Mouse (Mus musculus) CH12.LX (cell line): ENCODE measurements around the gene Cidec. TPM values are rescaled to one million over a fixed set of nuclear protein-coding genes. Genes with fewer than 3 reads are reported as not detected.

Experiments
- DNase-seq: peaks from one replicate; pipeline ENCODE4 v3.0.0-alpha.2; 2013; ENCODE audit errors: extremely low read depth
- H3K27ac ChIP-seq: 2 replicates; pipeline ENCODE4 v1.5.1; 2012; ENCODE audit warnings: low read depth, mild to moderate bottlenecking, control low read depth, moderate library complexity; ENCODE audit not compliant: insufficient read depth
- H3K27me3 ChIP-seq: replicated peaks from 2 replicates; pipeline ENCODE3; 2012; ENCODE audit warnings: inconsistent platforms
- H3K36me3 ChIP-seq, 2 experiments: replicated peaks in 1 of 2; 2 replicates each; pipeline versions ENCODE3 to v1.6.1; 2012; ENCODE audit warnings: inconsistent platforms in 1 of 2, low read length in 1 of 2, mild to moderate bottlenecking in 1 of 2, mixed read lengths in 1 of 2, moderate library complexity in 1 of 2; ENCODE audit not compliant: control insufficient read depth in 1 of 2, insufficient read depth in 1 of 2
- H3K4me1 ChIP-seq, 2 experiments: 2 replicates each; pipeline ENCODE4 v1.6.1; 2012; ENCODE audit warnings: inconsistent platforms in 1 of 2, moderate library complexity in 1 of 2; ENCODE audit not compliant: insufficient read depth in 2 of 2, control insufficient read depth in 1 of 2
- H3K4me2 ChIP-seq: 2 replicates; pipeline ENCODE4 v1.6.1; 2012; ENCODE audit warnings: low read depth, mild to moderate bottlenecking, control low read depth; ENCODE audit not compliant: poor library complexity, insufficient read depth, severe bottlenecking
- H3K4me3 ChIP-seq, 3 experiments: fragments of 150-350 bp in 1 of 3; sonication (generic) in 1 of 3; replicated peaks in 1 of 3; 2 replicates each; pipeline versions ENCODE3 to v1.5.1; 2011 to 2012; ENCODE audit warnings: low read depth in 2 of 3, low read length in 2 of 3, mild to moderate bottlenecking in 2 of 3, moderate library complexity in 2 of 3, control low read depth in 1 of 3, improper control_type of control experiment in 1 of 3, inconsistent platforms in 1 of 3, mixed read lengths in 1 of 3; ENCODE audit not compliant: poor library complexity in 1 of 3
- H3K79me2 ChIP-seq: replicated peaks from 2 replicates; pipeline ENCODE4 v1.6.1; 2012; ENCODE audit warnings: mild to moderate bottlenecking, moderate library complexity; ENCODE audit not compliant: control insufficient read depth, poor library complexity, insufficient read depth, severe bottlenecking; ENCODE audit errors: extremely low read depth
- H3K9ac ChIP-seq: 2 replicates; pipeline ENCODE4 v1.6.1; 2012; ENCODE audit warnings: low read depth, mild to moderate bottlenecking, control low read depth, moderate library complexity; ENCODE audit not compliant: insufficient read depth
- H3K9me3 ChIP-seq: replicated peaks from 2 replicates; pipeline ENCODE3; 2012; ENCODE audit warnings: low read length, inconsistent platforms, mixed read lengths
- CTCF ChIP-seq, 2 experiments: IDR thresholded peaks in 1 of 2; conservative IDR thresholded peaks in 1 of 2; 2 replicates each; pipeline ENCODE4 v1.5.1; 2011 to 2012; ENCODE audit warnings: low read depth in 2 of 2, low read length in 2 of 2, improper control_type of control experiment in 1 of 2, inconsistent platforms in 1 of 2, mild to moderate bottlenecking in 1 of 2, moderate library complexity in 1 of 2
- JUND ChIP-seq: conservative IDR thresholded peaks from 2 replicates; pipeline ENCODE4 v1.6.1; 2011; ENCODE audit warnings: low read depth, low read length, improper control_type of control experiment
- MAFK ChIP-seq: IDR thresholded peaks from 2 replicates; pipeline ENCODE4 v1.6.1; 2011; ENCODE audit warnings: low read length, improper control_type of control experiment; ENCODE audit not compliant: insufficient replicate concordance
- NELFE ChIP-seq: IDR thresholded peaks from 2 replicates; pipeline ENCODE4 v1.6.1; 2011; ENCODE audit warnings: low read depth, low read length, improper control_type of control experiment
- POLR2A ChIP-seq: IDR thresholded peaks from 2 replicates; pipeline ENCODE4 v1.6.1; 2011; ENCODE audit warnings: low read depth, mild to moderate bottlenecking, improper control_type of control experiment, low read length
- POLR2AphosphoS2 ChIP-seq: IDR thresholded peaks from 2 replicates; pipeline ENCODE4 v1.6.1; 2011; ENCODE audit warnings: low read depth, low read length, improper control_type of control experiment
- RAD21 ChIP-seq: IDR thresholded peaks from 2 replicates; pipeline ENCODE4 v1.6.1; 2011; ENCODE audit warnings: low read depth, mild to moderate bottlenecking, low read length, improper control_type of control experiment, moderate library complexity
- SMC3 ChIP-seq: IDR thresholded peaks from 2 replicates; pipeline ENCODE4 v1.6.1; 2011; ENCODE audit warnings: low read depth, low read length, improper control_type of control experiment
- TBP ChIP-seq: conservative IDR thresholded peaks from 2 replicates; pipeline ENCODE4 v1.6.1; 2011; ENCODE audit warnings: low read depth, low read length, improper control_type of control experiment
- TCF12 ChIP-seq: IDR thresholded peaks from 2 replicates; pipeline ENCODE4 v1.6.1; 2014; ENCODE audit warnings: low read depth, mild to moderate bottlenecking, inconsistent platforms, low read length, improper control_type of control experiment
- USF1 ChIP-seq: IDR thresholded peaks from 2 replicates; pipeline ENCODE4 v1.6.1; 2014; ENCODE audit warnings: low read depth, mild to moderate bottlenecking, inconsistent platforms, low read length, improper control_type of control experiment
- USF2 ChIP-seq: conservative IDR thresholded peaks from 2 replicates; pipeline ENCODE4 v1.6.1; 2011; ENCODE audit warnings: low read depth, low read length, improper control_type of control experiment
- ZKSCAN1 ChIP-seq: IDR thresholded peaks from 2 replicates; pipeline ENCODE4 v1.6.1; 2012; ENCODE audit warnings: low read depth, inconsistent platforms, low read length, improper control_type of control experiment, borderline replicate concordance
- ZNF384 ChIP-seq: IDR thresholded peaks from 2 replicates; pipeline ENCODE4 v1.6.1; 2012; ENCODE audit warnings: low read depth, low read length, improper control_type of control experiment, inconsistent platforms
- dilution Hi-C: fragments of 300-500 bp; cut with MboI; formaldehyde crosslinking; loops from 2 replicates; pipeline ENCODE4 v1.14.3; 2020; ENCODE audit warnings: low sequenced_read_pairs; ENCODE audit not compliant: extremely low pct_unique_long_range_greater_than_20kb, extremely low pct_ligation_motif_present
- in situ Hi-C: fragments of 300-500 bp; cut with MboI; formaldehyde crosslinking; loops from 3 replicates; pipeline ENCODE4 v1.14.3; 2019; ENCODE audit warnings: low sequenced_read_pairs, low pct_ligation_motif_present, low pct_unique_long_range_greater_than_20kb, mixed read lengths
- polyA plus RNA-seq: library from polyadenylated mRNA; unstranded; fragments of >175 nt; gene quantifications from 2 replicates; pipeline ENCODE4 v1.2.1, GENCODE M21; 2012; ENCODE audit warnings: low read depth; ENCODE audit not compliant: insufficient read length
- total RNA-seq, 2 experiments: library from RNA; depleted of rRNA; stranded (reverse); fragments of 300-350 nt in 1 of 2; fragments of >200 nt in 1 of 2; gene quantifications; 2 replicates each; pipeline ENCODE4 v1.2.3; 2012 to 2014

Gene Cidec
- total and polyA plus RNA-seq, 3 experiments = not detected

- dilution Hi-C loops = no loop called here
- DNase-seq = no peak
Measured at GRCm38 (mm10) chr6:113416416-113416815, 19.1 kb downstream of the Cidec start.

GRCm38 (mm10) chr6:113410001-113410400, 25.6 kb downstream of the Cidec start:
- H3K4me1 ChIP-seq = peaks cover 4 to 12% of the 10 kb centered on the region in 2 experiments; a peak in 3 of 4 replicates
- H3K4me3 ChIP-seq = no peak overlapping the region
- peaks cover 81 to 97% of the 10 kb centered on the region in 2 experiments for H3K36me3 ChIP-seq
- no peak overlapping the region for H3K4me2 ChIP-seq
- DNase-seq = no peak
- no peaks in the 10 kb centered on the region for H3K27me3 ChIP-seq
- no peaks in the 10 kb centered on the region for H3K79me2 ChIP-seq
- no peak overlapping the region for H3K9ac ChIP-seq
- in situ Hi-C loops (no loop called here), dilution Hi-C loops (no loop called here)
- H3K27ac ChIP-seq = no peak overlapping the region
- no peak for TF ChIP-seq JUND
- TF ChIP-seq POLR2A = no peak
- TF ChIP-seq USF1 = no peak
- TF ChIP-seq USF2 = no peak
- TF ChIP-seq NELFE = no peak
- TF ChIP-seq TCF12 = no peak
- no peak for TF ChIP-seq MAFK
- TF ChIP-seq ZKSCAN1 = no peak
- no peak for TF ChIP-seq POLR2AphosphoS2
- TF ChIP-seq RAD21 = no peak
- no peaks in the 10 kb centered on the region for H3K9me3 ChIP-seq

More at GRCm38 (mm10) chr6:113416416-113416815, 19.1 kb downstream of the Cidec start:
- TF ChIP-seq TBP (no peak), SMC3 (no peak), ZNF384 (no peak), NELFE (no peak)
- Histone ChIP-seq H3K36me3 (peaks cover 46 to 59% of the 10 kb centered on the region in 2 experiments), H3K4me1 (peaks cover 7 to 13% of the 10 kb centered on the region in 2 experiments; a peak in 3 of 4 replicates), H3K4me3 (no peak overlapping the region), H3K4me2 (no peak overlapping the region), H3K9ac (no peak overlapping the region), H3K27ac (no peak overlapping the region), H3K27me3 (no peaks in the 10 kb centered on the region), H3K79me2 (no peaks in the 10 kb centered on the region), H3K9me3 (no peaks in the 10 kb centered on the region)
- in situ Hi-C loops = no loop called here

- Histone ChIP-seq H3K9me3 (no peaks in the 10 kb centered on the region), H3K4me1 (peaks cover 4 to 12% of the 10 kb centered on the region in 2 experiments; a peak in 3 of 4 replicates), H3K79me2 (no peaks in the 10 kb centered on the region), H3K27ac (no peak overlapping the region), H3K27me3 (no peaks in the 10 kb centered on the region), H3K4me2 (no peak overlapping the region), H3K9ac (no peak overlapping the region)
- in situ Hi-C loops = no loop called here
- dilution Hi-C loops = no loop called here
- DNase-seq = no peak
- TF ChIP-seq CTCF (conservative IDR thresholded peaks at IDR 0.05 in 1 of 2, IDR thresholded peaks at IDR 0.05 in 1 of 2; ENCODE audit: low read depth in 2 of 2, low read length in 2 of 2) = peak in 1 of 2 experiments; percentile 50; a peak in 2 of 4 replicates
- no peak for TF ChIP-seq NELFE
- TF ChIP-seq SMC3 = no peak
- TF ChIP-seq USF2 = no peak
- peak; percentile 5 for TF ChIP-seq RAD21
- TF ChIP-seq, all 38 proteins: peak for 2
- peaks cover 67 to 93% of the 10 kb centered on the region in 2 experiments for H3K36me3 ChIP-seq
- no peak overlapping the region for H3K4me3 ChIP-seq
Measured at GRCm38 (mm10) chr6:113406683-113407082, 28.9 kb downstream of the Cidec start.
